Mouse (Mus musculus) liver, postnatal 0 days (tissue): ENCODE data around the gene Itpk1.

Source experiments
- CTCF ChIP-seq: sonication (generic); IDR thresholded peaks from 2 replicates; pipeline ENCODE4 v1.5.1; 2016; ENCODE audit warnings: antibody characterized with exemption, low read depth
- EP300 ChIP-seq: IDR thresholded peaks from 2 replicates; pipeline ENCODE4 v1.6.1; 2016; ENCODE audit warnings: antibody characterized with exemption, low read depth, mild to moderate bottlenecking

GRCm38 (mm10) chr12:102582441-102582840 is 122.3 kb downstream of the Itpk1 start:
- TF ChIP-seq CTCF (no peak), EP300 (no peak)
